Mouse (Mus musculus) urinary bladder, postnatal 25 days (tissue): ENCODE measurements around the gene 4933400A11Rik.

Source experiments
- DNase-seq: peaks from one replicate; pipeline ENCODE4 v3.0.0; 2022; ENCODE audit warnings: low spot score

The 4933400A11Rik gene

DNA sequence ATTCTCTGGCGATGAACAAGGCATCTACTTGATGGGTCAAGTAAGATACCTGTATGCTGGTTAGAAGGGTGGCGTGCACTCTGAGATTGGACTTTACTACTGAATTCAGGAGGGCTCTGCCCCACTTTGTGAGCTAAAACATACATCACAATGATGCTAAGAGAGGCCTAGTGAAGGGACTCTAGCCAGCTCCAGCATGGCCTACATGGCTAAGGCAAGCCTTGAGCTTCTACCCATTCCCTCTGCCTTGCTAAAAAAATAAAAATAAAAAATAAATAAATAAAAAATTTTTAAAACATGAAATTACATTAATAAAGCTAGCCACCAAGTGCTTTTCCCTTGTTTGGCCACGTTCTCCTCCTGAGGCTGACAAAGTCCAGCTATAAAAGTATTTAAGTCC is at the start of gene 4933400A11Rik:
4933400A11Rik (minus strand) TSS at position 101 of the 400 bp plus-strand sequence.
- DNase-seq, result no peak

- no peak for DNase-seq
Measured at GRCm38 (mm10) chrX:169828136-169828535, 48.7 kb upstream of the 4933400A11Rik start.

DNA sequence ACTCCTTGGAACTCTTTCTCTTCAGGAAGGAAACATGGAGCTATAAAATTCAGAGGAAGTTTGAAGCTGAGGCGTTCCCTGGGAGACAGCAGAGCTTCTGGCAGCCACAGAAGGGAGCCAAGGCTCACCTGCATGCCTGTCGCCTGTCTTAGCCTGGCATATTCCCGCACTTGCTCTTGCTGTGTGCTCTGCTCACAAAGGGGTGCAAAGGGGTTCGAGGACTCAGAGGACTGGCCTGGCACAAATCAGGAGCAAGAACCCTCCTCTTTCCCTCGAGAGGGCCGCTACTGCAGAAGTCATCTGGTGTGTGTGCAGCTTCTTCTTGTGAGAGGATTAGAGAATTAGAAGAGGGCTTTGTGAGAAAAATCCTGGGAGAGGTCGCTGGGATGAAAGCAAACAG is 48.3 kb upstream of the 4933400A11Rik start:
- DNase-seq, result no peak

DNA sequence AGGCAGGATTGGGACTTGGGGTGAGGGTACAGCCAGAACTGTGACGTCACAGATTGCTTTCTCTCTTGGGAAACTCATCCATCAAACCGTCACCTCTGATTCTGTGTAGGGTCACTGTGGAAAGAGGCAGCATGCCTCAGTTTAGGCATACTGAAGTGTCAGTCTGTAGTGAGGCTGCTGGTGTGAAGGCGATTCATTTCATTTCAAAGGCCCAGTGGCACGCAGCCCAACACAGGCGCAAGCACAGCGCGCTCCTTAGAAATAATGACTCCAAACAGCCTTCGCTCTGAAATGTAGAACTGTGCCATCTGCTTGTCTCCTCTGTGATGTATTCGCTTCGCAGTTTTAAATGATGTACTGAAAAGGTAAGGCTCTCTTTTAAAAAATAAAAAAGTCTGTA is 47.5 kb upstream of the 4933400A11Rik start:
- DNase-seq, result no peak

- DNase-seq, result no peak
Measured at GRCm38 (mm10) chrX:169813673-169814072, 34.2 kb upstream of the 4933400A11Rik start.

DNA sequence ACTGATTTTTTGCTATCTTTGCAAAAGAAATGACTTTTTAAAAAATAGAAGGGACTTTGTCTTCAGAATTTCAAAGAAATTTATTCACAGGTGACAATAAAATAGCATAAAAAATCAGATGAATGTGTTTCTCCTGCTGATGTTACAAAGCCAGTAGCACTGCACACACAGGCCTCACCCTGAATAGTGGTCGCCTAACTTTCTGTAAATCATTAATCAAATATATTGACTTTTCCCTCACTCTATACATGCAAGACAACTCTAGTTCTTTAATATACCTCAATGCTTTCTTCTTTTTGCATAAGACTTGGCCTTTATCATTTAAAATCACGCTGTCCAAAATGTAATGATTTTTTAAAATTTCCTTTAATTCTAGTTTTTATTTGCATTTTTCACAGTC is 32.3 kb upstream of the 4933400A11Rik start:
- DNase-seq, result no peak

DNA sequence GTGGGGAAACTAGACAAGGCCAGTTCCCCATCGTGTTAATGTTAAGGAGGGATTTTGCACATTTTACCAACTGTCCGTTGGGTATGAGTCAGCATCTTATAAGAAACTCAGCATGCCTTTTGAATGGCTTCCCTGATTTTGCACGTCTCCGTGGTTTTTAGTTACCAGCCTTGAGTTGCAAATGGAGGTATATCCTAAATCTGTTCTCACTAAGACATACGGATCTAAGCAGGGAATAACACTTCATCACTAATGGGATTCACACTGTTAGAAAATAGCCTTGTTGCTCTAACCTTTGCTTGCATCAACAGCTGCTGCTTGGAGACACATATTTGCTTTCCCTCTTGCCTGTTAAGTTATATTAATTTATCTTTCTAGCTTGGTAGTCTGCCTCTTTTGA is 31.9 kb upstream of the 4933400A11Rik start:
- no peak for DNase-seq

GRCm38 (mm10) chrX:169807744-169808143 is 28.3 kb upstream of the 4933400A11Rik start:
- no peak for DNase-seq

DNA sequence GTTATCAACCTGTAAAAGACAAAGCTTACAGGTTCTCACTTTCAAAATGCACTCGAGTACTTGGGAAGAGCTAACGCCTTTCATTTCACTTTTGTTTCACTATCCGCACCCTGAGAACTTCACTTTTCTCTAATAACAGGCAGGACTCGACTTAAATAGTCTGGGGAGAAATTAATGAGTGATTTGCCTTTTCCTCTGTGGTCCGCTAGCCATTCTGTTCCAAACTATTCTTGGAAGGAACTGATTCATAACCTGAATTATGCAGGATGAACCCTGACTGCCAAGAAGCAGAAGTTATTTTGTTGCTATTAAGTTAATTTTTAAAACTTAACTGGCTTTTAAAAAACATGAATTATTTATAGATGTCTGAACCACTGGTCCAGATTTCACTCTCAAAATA is 26.4 kb upstream of the 4933400A11Rik start:
- no peak for DNase-seq

- no peak for DNase-seq
Measured at GRCm38 (mm10) chrX:169800238-169800637, 20.8 kb upstream of the 4933400A11Rik start.

- DNase-seq, result no peak
Measured at GRCm38 (mm10) chrX:169798987-169799680, 19.7 kb upstream of the 4933400A11Rik start.

DNA sequence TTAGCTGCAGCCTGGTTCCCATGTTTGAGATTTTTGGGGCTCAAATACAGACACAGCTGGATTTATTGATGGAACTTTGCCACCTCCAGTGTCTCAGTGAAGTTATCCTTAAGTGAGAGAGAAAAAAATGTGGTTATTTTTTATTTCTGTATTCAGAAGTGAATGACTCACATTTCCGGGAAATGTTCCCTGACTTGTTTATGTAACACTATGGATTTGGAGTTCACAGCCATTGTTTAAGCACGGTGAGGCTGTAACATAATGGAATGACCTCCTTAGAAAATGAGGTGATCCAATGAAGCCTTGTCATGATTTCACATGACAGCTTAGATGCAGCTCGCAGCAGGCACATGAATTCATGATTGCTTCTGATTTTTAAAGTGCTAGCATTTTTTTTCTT is 17.7 kb upstream of the 4933400A11Rik start:
- DNase-seq, result no peak

- DNase-seq, result no peak
Measured at GRCm38 (mm10) chrX:169794831-169795311, 15.4 kb upstream of the 4933400A11Rik start.

DNA sequence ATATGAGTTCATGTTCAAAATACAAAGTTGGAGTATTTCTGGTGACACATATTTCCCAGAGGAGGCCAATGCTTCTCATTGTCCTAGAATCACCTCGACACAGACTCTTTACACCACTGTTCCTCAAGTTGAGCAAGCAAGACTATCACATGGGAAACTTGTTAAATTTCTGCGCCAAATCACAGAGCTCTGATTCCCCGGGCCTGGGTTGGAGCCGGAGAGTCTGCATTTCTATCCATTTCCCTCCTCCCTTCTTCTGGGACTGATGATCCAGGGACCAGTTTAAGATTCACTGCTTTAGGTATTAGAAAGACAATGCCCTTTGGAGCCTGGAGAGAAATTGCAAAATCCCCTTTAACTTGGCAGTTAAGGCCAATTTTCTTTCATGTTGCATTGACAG is 15.0 kb upstream of the 4933400A11Rik start:
- no peak for DNase-seq

GRCm38 (mm10) chrX:169792879-169793278 is 13.4 kb upstream of the 4933400A11Rik start:
- no peak for DNase-seq

- DNase-seq, result no peak
Measured at GRCm38 (mm10) chrX:169789702-169790101, 10.3 kb upstream of the 4933400A11Rik start.

DNA sequence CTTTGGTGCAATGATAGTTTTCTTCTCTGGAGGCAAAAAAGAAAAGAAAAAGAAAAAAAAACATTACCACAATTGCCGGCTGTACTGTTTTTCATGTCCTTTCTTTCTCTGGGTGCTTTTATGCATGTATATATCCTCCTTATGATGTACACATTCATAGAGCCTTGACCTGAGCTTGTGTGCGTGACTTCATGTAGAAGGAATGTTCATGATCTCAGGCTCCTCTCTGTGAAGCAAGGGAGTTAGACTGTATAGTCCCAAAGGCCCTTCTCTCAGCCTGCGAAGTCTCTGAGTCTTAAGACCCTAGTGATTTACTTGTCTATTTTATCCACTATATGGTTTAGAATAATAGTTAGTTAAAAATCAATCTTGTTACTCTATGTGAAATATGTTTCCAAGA is 21.4 kb downstream of the 4933400A11Rik start:
- no peak for DNase-seq

- no peak for DNase-seq
Measured at GRCm38 (mm10) chrX:169735387-169735969, 44.0 kb downstream of the 4933400A11Rik start.
